Mouse (Mus musculus) embryonic facial prominence, embryonic 11.5 days (tissue): Measurements from ENCODE around the gene Fgf23. TPM values are rescaled to one million over a fixed set of nuclear protein-coding genes. Genes with fewer than 3 reads are reported as not detected.

Experiments used
- ATAC-seq: fragments of 200-750 bp; cut with Nextera tagmentation; replicated peaks from 2 replicates; pipeline ENCODE4 v1.8.0; 2017; ENCODE audit warnings: low read depth; ENCODE audit not compliant: insufficient number of reproducible peaks, low FRiP score, low TSS enrichment
- DNase-seq: peaks from one replicate; pipeline ENCODE4 v3.0.0-alpha.2; 2015; ENCODE audit warnings: low spot score
- H3K27ac ChIP-seq: fragments of 300-500 bp; sonication (generic); replicated peaks from 2 replicates; pipeline ENCODE4 v1.5.1; 2014; ENCODE audit warnings: mild to moderate bottlenecking, low read depth, low read length, control low read depth
- H3K27me3 ChIP-seq: fragments of 300-500 bp; sonication (generic); 2 replicates; pipeline ENCODE4 v1.6.1; 2014; ENCODE audit warnings: mild to moderate bottlenecking, low read length, moderate library complexity, mixed read lengths; ENCODE audit not compliant: control insufficient read depth, insufficient read depth
- H3K36me3 ChIP-seq: fragments of 300-500 bp; sonication (generic); replicated peaks from 2 replicates; pipeline ENCODE4 v1.6.1; 2014; ENCODE audit warnings: low read depth, mild to moderate bottlenecking, low read length, moderate library complexity, mixed read lengths; ENCODE audit not compliant: control insufficient read depth, insufficient read depth
- H3K4me1 ChIP-seq: fragments of 300-500 bp; sonication (generic); 2 replicates; pipeline ENCODE4 v1.6.1; 2014; ENCODE audit warnings: low read length, mixed read lengths; ENCODE audit not compliant: control insufficient read depth, insufficient read depth
- H3K4me2 ChIP-seq: fragments of 300-500 bp; sonication (generic); 2 replicates; pipeline ENCODE4 v1.6.1; 2014; ENCODE audit warnings: low read depth, mild to moderate bottlenecking, control low read depth, low read length, moderate library complexity
- H3K4me3 ChIP-seq: fragments of 300-500 bp; sonication (generic); 2 replicates; pipeline ENCODE4 v1.5.1; 2014; ENCODE audit warnings: low read depth, low read length, control low read depth
- H3K9ac ChIP-seq: fragments of 300-500 bp; sonication (generic); replicated peaks from 2 replicates; pipeline ENCODE4 v1.6.1; 2014; ENCODE audit warnings: mild to moderate bottlenecking, control low read depth, low read length
- H3K9me3 ChIP-seq: fragments of 300-500 bp; sonication (generic); replicated peaks from 2 replicates; pipeline ENCODE4 v1.6.1; 2016; ENCODE audit warnings: mild to moderate bottlenecking, low read length, inconsistent platforms, mixed read lengths; ENCODE audit not compliant: control insufficient read depth
- WGBS: fragments of 180-500 bp; shearing (Covaris S2); extraction: QIAGEN DNeasy Blood & Tissue Kit; methylation state at CpG from one replicate; pipeline ENCODE4 v1.1.7; 2014; 5-methylcytosine and 5-hydroxymethylcytosine counted together
- polyA plus RNA-seq: library from polyadenylated mRNA; unstranded; fragments of >200 nt; fragmentation: Nextera tagmentation; extraction: Ambion mirVana; gene quantifications from 2 replicates; pipeline ENCODE4 v1.2.1, GENCODE M21; 2014

Fgf23 gene
- polyA plus RNA-seq, 1 experiment from 2014 or later = not detected

DNA sequence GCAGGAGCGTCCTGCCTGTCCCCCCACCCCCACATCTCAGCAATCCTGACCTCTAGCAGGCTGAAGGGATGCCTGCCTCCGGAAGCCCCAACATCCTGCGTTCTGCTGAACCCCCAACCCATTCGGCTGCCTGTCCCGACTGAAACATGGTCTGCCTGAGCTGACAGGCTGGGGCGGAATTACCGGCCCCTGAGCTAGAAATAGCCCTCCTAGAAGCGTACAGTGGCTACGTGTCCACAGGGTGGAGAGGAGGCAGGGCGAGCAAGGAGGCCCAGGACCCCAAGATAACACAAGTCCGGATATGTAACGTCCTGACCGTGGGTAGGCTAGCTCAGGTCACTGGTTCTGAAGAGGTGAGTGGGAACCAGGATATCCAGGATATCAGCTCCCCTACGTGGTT is 7.9 kb upstream of the Fgf23 start:
- ATAC-seq = peak; percentile 44; the same call in 1 of the 2 replicates
- no peak overlapping the region for H3K4me3 ChIP-seq
- DNase-seq = peak; percentile 39
- WGBS = 3% methylated on average over 14 of the region's 14 CpGs
- H3K9ac ChIP-seq = peak overlapping the region; percentile 57
- no peaks in the 10 kb centered on the region for H3K27me3 ChIP-seq
- no peaks in the 10 kb centered on the region for H3K9me3 ChIP-seq
- no peak overlapping the region for H3K27ac ChIP-seq
- H3K4me1 ChIP-seq = peaks cover 3% of the 10 kb centered on the region; the same call in 1 of the 2 replicates
- H3K36me3 ChIP-seq = no peaks in the 10 kb centered on the region
- peak overlapping the region; percentile 17 for H3K4me2 ChIP-seq

GRCm38 (mm10) chr6:127079867-127080731 is 7.4 kb downstream of the Fgf23 start:
- DNase-seq (peak; percentile 89), ATAC-seq (peak; percentile 92)
- Histone ChIP-seq H3K9ac (peak overlapping the region; percentile 82), H3K27me3 (peaks cover 3% of the 10 kb centered on the region), H3K9me3 (no peaks in the 10 kb centered on the region), H3K4me1 (no peaks in the 10 kb centered on the region), H3K4me3 (peak overlapping the region; percentile 68), H3K27ac (0 out of 2 replicates have a peak overlapping the region, but pooled peaks have one; percentile 13), H3K36me3 (no peaks in the 10 kb centered on the region), H3K4me2 (peak overlapping the region; percentile 99)
- under 1% methylated on average over 59 of the region's 59 CpGs for WGBS

DNA sequence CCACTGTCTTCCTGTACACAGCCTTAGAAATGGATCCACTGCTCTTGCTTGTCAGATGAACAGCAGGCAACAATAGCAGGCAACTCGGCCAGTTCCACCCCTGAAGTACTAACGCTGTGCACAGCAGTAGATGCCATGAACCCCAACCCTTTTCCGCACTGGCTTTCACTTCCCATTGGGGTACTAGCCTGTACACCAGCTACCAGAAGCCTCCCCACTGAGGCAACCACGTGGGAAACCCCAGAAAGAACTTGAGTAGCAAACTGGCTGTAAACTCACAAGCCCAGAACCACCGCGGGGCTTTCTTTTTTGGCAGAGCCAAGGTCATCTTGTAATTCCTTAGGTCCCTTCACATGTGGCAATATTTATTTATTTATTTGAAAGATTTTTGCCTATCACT is 9.1 kb downstream of the Fgf23 start:
- Histone ChIP-seq H3K4me2 (no peak overlapping the region), H3K9ac (no peak overlapping the region), H3K9me3 (no peaks in the 10 kb centered on the region), H3K4me3 (no peak overlapping the region), H3K4me1 (no peaks in the 10 kb centered on the region; the same call in 1 of the 2 replicates), H3K36me3 (no peaks in the 10 kb centered on the region), H3K27ac (no peak overlapping the region), H3K27me3 (peaks cover 3% of the 10 kb centered on the region)
- WGBS = 73% methylated on average over 6 of the region's 6 CpGs
- ATAC-seq (no peak), DNase-seq (no peak)

DNA sequence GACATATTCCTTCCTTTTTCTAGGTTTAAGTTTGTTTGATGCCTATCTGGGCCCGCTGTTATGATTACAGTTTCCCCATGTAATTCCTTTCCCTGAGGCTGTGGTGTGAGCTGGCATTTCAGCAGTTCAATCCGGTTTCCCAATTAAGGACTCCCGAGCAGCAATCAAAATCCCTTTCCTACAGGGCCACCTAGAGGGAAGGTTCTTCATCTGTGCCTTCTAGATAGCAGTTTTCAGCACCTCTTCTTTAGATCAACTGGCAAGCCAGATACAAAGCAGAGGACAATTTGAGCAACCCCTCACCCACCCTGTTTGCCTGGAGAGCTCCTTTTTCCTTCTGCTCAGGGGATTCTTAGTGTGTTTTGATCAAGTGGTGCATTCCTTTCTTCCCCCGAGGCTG is 14.0 kb downstream of the Fgf23 start:
- ATAC-seq = no peak
- Histone ChIP-seq H3K36me3 (no peaks in the 10 kb centered on the region; the same call in 1 of the 2 replicates), H3K9ac (no peak overlapping the region), H3K27me3 (no peaks in the 10 kb centered on the region), H3K4me2 (no peak overlapping the region), H3K4me3 (no peak overlapping the region), H3K27ac (no peak overlapping the region), H3K9me3 (no peaks in the 10 kb centered on the region), H3K4me1 (no peaks in the 10 kb centered on the region; the same call in 1 of the 2 replicates)
- no peak for DNase-seq
- WGBS = 60% methylated on average over 4 of the region's 4 CpGs

DNA sequence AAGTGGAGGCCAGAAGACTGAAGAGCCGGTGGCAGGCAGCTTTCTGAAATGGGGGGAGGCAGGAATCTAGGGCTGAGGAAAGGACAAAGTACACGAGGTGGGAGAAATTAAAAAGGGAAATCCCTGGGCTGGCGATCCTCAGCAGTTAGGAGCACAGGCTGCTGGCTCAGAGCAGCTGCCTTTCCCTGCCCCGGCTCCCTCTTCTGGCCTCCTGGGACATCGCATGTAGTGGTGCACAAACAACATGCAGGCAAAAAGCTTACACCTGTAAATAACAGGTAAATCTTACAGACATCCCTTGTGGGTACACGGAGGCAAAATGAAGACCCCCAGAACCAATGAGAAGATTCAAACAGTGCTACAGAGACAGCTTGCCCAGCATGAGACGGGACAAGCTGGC is 21.9 kb downstream of the Fgf23 start:
- Histone ChIP-seq H3K27ac (no peak overlapping the region), H3K36me3 (no peaks in the 10 kb centered on the region), H3K4me2 (no peak overlapping the region), H3K4me1 (no peaks in the 10 kb centered on the region), H3K27me3 (no peaks in the 10 kb centered on the region), H3K4me3 (no peak overlapping the region), H3K9me3 (no peaks in the 10 kb centered on the region), H3K9ac (no peak overlapping the region)
- 51% methylated on average over 7 of the region's 7 CpGs for WGBS
- ATAC-seq (no peak), DNase-seq (no peak)

DNA sequence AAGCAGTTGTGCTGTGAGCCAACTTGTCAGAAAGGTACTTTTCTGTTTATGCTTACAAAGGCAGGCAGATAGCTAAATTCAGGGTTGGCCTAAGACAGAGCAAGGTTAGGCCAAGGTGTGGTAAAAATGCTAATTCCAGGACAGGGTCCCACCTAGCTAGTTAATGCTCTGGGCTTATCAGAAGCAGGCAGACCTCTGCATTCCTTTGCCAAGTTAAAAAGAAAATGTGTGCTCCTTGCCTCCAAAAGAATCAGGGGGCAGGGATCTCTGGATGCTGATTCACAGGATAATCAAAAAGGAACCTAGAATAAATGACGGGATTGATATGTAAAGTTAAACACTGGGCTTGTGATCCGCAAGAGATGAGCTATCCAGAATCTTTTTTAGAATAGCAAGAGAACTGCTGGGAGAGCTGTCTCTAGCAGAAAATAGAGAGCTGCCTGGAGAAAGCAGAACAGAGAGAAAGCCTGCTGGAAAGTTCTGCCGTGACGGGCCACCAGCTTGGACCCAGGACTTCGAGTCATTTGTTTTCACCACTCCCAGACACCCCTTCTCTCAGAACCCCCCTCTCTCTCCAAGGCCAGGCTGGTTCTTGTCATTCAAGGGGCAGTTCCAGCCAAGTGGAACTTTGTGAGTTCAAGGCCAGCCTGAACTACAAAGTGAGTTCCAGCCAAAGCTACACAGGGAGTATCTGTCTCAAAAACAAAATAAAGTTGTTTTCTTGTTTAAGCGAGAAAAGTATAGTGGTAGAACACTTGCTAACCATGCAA is 31.0 kb downstream of the Fgf23 start:
- Histone ChIP-seq H3K9me3 (no peaks in the 10 kb centered on the region), H3K9ac (no peak overlapping the region), H3K4me3 (no peak overlapping the region), H3K36me3 (no peaks in the 10 kb centered on the region), H3K4me1 (no peaks in the 10 kb centered on the region), H3K27me3 (no peaks in the 10 kb centered on the region), H3K4me2 (no peak overlapping the region), H3K27ac (no peak overlapping the region)
- ATAC-seq (no peak), DNase-seq (no peak)
- WGBS = 90% methylated on average over 6 of the region's 6 CpGs

DNA sequence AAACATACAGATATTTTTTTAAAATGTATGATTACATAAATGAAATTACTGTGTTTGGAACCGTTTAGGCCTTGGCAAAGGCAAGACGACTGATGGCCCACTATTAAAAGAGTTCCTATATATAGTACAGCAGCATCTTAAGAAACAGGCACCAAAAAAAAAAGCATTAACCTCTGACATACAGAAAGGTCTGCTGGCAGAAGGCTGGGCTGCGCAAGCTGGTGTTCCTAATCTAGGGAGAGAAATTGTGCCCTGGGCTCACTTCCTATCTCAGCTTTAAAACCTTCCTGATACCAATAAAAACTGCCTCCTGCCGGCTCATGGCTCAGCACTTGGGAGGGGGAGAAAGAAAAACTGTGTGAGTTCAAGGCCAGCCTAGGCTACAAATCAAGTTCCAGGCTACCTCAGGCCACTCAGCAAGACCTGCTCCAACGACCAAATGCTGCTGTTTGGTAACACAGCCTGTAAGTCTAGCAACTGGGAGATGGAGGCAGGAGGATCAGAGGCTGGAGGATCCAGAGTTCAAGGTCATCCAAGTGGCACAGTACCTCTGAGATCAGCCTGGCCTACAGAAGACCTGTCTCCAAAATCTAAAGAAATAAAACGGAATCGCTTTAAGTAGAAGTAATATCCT is 31.8 kb downstream of the Fgf23 start:
- no peaks in the 10 kb centered on the region for H3K36me3 ChIP-seq
- ATAC-seq (no peak), DNase-seq (no peak)
- 87% methylated on average over 7 of the region's 7 CpGs for WGBS
- H3K9me3 ChIP-seq = no peaks in the 10 kb centered on the region
- H3K27ac ChIP-seq = no peak overlapping the region
- H3K4me1 ChIP-seq = no peaks in the 10 kb centered on the region
- H3K4me3 ChIP-seq = no peak overlapping the region
- no peak overlapping the region for H3K9ac ChIP-seq
- no peak overlapping the region for H3K4me2 ChIP-seq
- no peaks in the 10 kb centered on the region for H3K27me3 ChIP-seq
